Mouse (Mus musculus): ENCODE measurements at regions not wholly inside any gene's neighbourhood (a gene's known extent, or its start where the extent isn't known, plus 50 kb on each side); places are given as distances from the start of the nearest gene placed in this dataset.

GRCm38 (mm10) chr16:29854805-29855565 lies 209.2 kb upstream of the Hes1 start:
- 84% methylated on average over 9 of the region's 9 CpGs for WGBS (ENCODE audit: insufficient replicate concordance)

GRCm38 (mm10) chr16:29856545-29856944 lies 207.6 kb upstream of the Hes1 start:
- no peak for ATAC-seq (replicated peaks; ENCODE audit: insufficient number of reproducible peaks, low FRiP score, low TSS enrichment)
- Histone ChIP-seq H3K9ac (ENCODE audit: low read depth, low read length) (no peak overlapping the region), H3K27ac (ENCODE audit: low read depth, low read length) (no peak overlapping the region), H3K4me2 (no peak overlapping the region), H3K36me3 (ENCODE audit: control insufficient read depth, insufficient read depth, low read length) (no peaks in the 10 kb centered on the region), H3K4me1 (ENCODE audit: control insufficient read depth, insufficient read depth, low read length) (no peaks in the 10 kb centered on the region), H3K27me3 (ENCODE audit: control insufficient read depth, insufficient read depth, low read length) (peaks cover 8% of the 10 kb centered on the region; the same call in 1 of the 2 replicates), H3K4me3 (ENCODE audit: low read depth, low read length) (no peak overlapping the region), H3K9me3 (replicated peaks; ENCODE audit: control insufficient read depth, low read length) (no peaks in the 10 kb centered on the region)
- WGBS (ENCODE audit: insufficient replicate concordance), result 84% methylated on average over 1 of the region's 1 CpGs

More at GRCm38 (mm10) chr16:29854805-29855565, 209.2 kb upstream of the Hes1 start:
- no peak overlapping the region for H3K4me2 ChIP-seq
- H3K36me3 ChIP-seq (ENCODE audit: control insufficient read depth, insufficient read depth, low read length), result no peaks in the 10 kb centered on the region
- no peak overlapping the region for H3K9ac ChIP-seq (ENCODE audit: low read depth, low read length)
- H3K4me1 ChIP-seq (ENCODE audit: control insufficient read depth, insufficient read depth, low read length), result no peaks in the 10 kb centered on the region
- no peak overlapping the region for H3K4me3 ChIP-seq (ENCODE audit: low read depth, low read length)
- ATAC-seq (replicated peaks; ENCODE audit: insufficient number of reproducible peaks, low FRiP score, low TSS enrichment), result no peak
- peaks cover 1% of the 10 kb centered on the region; the same call in 1 of the 2 replicates for H3K27me3 ChIP-seq (ENCODE audit: control insufficient read depth, insufficient read depth, low read length)
- no peaks in the 10 kb centered on the region for H3K9me3 ChIP-seq (replicated peaks; ENCODE audit: control insufficient read depth, low read length)
- H3K27ac ChIP-seq (ENCODE audit: low read depth, low read length), result no peak overlapping the region

DNA sequence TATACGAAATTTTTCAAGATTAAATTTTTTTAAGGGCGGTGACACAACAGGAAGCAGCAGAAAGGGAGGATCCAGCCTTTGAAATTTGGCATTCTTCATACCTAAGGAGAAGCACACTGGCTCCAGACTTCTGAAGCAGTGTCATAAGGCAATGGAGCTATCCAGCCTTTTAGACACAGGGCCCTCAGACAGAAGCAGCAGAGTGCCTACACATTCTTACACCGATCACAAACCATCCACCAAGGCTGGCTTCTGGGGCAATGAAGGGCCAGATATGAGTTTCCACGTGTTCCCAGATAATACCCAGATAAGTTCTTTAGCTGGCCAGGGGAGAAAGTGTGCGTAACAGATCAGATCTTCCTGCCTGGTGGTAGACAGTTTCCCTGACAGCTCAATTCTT lies 205.5 kb upstream of the Hes1 start:
- Histone ChIP-seq H3K36me3 (ENCODE audit: control insufficient read depth, insufficient read depth, low read length) (no peaks in the 10 kb centered on the region), H3K4me1 (ENCODE audit: control insufficient read depth, insufficient read depth, low read length) (no peaks in the 10 kb centered on the region), H3K4me2 (no peak overlapping the region), H3K9me3 (replicated peaks; ENCODE audit: control insufficient read depth, low read length) (no peaks in the 10 kb centered on the region), H3K4me3 (ENCODE audit: low read depth, low read length) (no peak overlapping the region), H3K27ac (ENCODE audit: low read depth, low read length) (no peak overlapping the region), H3K9ac (ENCODE audit: low read depth, low read length) (no peak overlapping the region), H3K27me3 (ENCODE audit: control insufficient read depth, insufficient read depth, low read length) (peaks cover 8% of the 10 kb centered on the region; the same call in 1 of the 2 replicates)
- 58% methylated on average over 5 of the region's 5 CpGs for whole genome bisulfite sequencing (ENCODE audit: insufficient replicate concordance)
- ATAC-seq (replicated peaks; ENCODE audit: insufficient number of reproducible peaks, low FRiP score, low TSS enrichment), result no peak

GRCm38 (mm10) chr16:29860306-29860705 lies 203.9 kb upstream of the Hes1 start:
- Histone ChIP-seq H3K9ac (ENCODE audit: low read depth, low read length) (no peak overlapping the region), H3K4me2 (no peak overlapping the region), H3K27ac (ENCODE audit: low read depth, low read length) (no peak overlapping the region), H3K4me1 (ENCODE audit: control insufficient read depth, insufficient read depth, low read length) (peaks cover 4% of the 10 kb centered on the region; the same call in 1 of the 2 replicates), H3K4me3 (ENCODE audit: low read depth, low read length) (no peak overlapping the region), H3K27me3 (ENCODE audit: control insufficient read depth, insufficient read depth, low read length) (peaks cover 8% of the 10 kb centered on the region; the same call in 1 of the 2 replicates), H3K36me3 (ENCODE audit: control insufficient read depth, insufficient read depth, low read length) (no peaks in the 10 kb centered on the region), H3K9me3 (replicated peaks; ENCODE audit: control insufficient read depth, low read length) (no peaks in the 10 kb centered on the region)
- no peak for ATAC-seq (replicated peaks; ENCODE audit: insufficient number of reproducible peaks, low FRiP score, low TSS enrichment)
- WGBS (ENCODE audit: insufficient replicate concordance), result 35% methylated on average over 6 of the region's 6 CpGs

DNA sequence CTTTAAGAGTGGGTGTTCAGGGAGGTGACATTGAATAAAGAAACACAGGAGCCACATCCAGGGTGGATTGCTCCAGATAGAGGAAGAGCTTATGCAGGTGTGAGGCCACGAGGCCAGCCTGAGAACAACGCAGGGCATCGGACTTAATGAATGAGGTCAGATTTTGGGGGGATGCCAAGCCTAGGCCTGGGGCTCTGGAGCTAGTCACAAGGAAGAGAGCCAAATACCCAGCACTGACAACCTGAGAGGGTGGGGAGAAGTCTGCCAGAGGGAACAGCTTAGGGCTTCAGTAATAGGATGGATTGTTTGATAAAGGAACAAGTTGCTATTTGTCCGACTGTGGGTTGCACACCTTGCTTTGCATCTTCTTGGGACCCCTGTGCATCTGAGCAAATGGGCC lies 203.1 kb upstream of the Hes1 start:
- no peaks in the 10 kb centered on the region for H3K9me3 ChIP-seq (replicated peaks; ENCODE audit: control insufficient read depth, low read length)
- no peak overlapping the region for H3K27ac ChIP-seq (ENCODE audit: low read depth, low read length)
- H3K4me3 ChIP-seq (ENCODE audit: low read depth, low read length), result no peak overlapping the region
- H3K36me3 ChIP-seq (ENCODE audit: control insufficient read depth, insufficient read depth, low read length), result no peaks in the 10 kb centered on the region
- ATAC-seq (replicated peaks; ENCODE audit: insufficient number of reproducible peaks, low FRiP score, low TSS enrichment), result no peak
- WGBS (ENCODE audit: insufficient replicate concordance), result 52% methylated on average over 4 of the region's 4 CpGs
- H3K4me2 ChIP-seq, result no peak overlapping the region
- H3K27me3 ChIP-seq (ENCODE audit: control insufficient read depth, insufficient read depth, low read length), result peaks cover 8% of the 10 kb centered on the region; the same call in 1 of the 2 replicates
- peaks cover 4% of the 10 kb centered on the region; the same call in 1 of the 2 replicates for H3K4me1 ChIP-seq (ENCODE audit: control insufficient read depth, insufficient read depth, low read length)
- H3K9ac ChIP-seq (ENCODE audit: low read depth, low read length), result no peak overlapping the region

DNA sequence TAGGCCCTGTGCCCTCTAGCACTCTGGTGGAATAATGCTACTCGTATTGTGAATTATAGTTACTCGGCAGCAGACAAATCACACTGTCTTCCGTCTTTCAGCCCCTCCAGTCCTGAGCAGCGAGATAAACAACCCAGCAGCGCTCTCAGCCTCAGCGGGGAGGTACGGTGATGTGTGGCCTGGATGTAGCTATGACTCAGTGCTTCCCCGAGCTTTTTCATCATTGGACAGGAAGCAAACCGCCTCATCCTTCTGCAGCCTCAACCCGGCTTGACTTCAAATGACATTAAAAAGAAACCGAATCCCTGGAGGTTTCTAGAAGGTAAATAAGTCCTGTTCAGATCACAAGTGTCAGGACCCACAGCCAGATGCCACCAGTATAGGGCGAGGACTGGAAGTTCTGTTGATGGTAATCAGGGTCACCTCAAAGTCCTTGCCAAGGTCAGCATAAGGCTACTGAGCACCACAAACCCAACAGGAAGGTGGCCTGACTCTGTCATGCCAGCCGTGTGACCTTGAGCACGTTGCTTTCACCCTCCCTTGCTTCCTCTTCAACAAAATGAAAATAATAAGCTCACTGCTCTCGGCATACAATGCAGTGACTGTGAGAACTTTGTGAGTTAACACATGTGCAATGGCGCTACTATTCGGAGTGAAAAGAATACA lies 199.0 kb upstream of the Hes1 start:
- Histone ChIP-seq H3K27me3 (ENCODE audit: control insufficient read depth, insufficient read depth, low read length) (peaks cover 4% of the 10 kb centered on the region; the same call in 1 of the 2 replicates), H3K4me3 (ENCODE audit: low read depth, low read length) (no peak overlapping the region), H3K4me1 (ENCODE audit: control insufficient read depth, insufficient read depth, low read length) (peaks cover 4% of the 10 kb centered on the region; the same call in 1 of the 2 replicates), H3K9ac (ENCODE audit: low read depth, low read length) (no peak overlapping the region), H3K9me3 (replicated peaks; ENCODE audit: control insufficient read depth, low read length) (no peaks in the 10 kb centered on the region), H3K27ac (ENCODE audit: low read depth, low read length) (no peak overlapping the region), H3K4me2 (no peak overlapping the region), H3K36me3 (ENCODE audit: control insufficient read depth, insufficient read depth, low read length) (no peaks in the 10 kb centered on the region)
- WGBS (ENCODE audit: insufficient replicate concordance), result 45% methylated on average over 17 of the region's 17 CpGs
- no peak for ATAC-seq (replicated peaks; ENCODE audit: insufficient number of reproducible peaks, low FRiP score, low TSS enrichment)

- no peak overlapping the region for H3K4me3 ChIP-seq (ENCODE audit: low read depth, low read length)
- H3K4me2 ChIP-seq, result no peak overlapping the region
- H3K36me3 ChIP-seq (ENCODE audit: control insufficient read depth, insufficient read depth, low read length), result no peaks in the 10 kb centered on the region
- no peak overlapping the region for H3K9ac ChIP-seq (ENCODE audit: low read depth, low read length)
- no peaks in the 10 kb centered on the region for H3K27me3 ChIP-seq (ENCODE audit: control insufficient read depth, insufficient read depth, low read length)
- no peaks in the 10 kb centered on the region for H3K4me1 ChIP-seq (ENCODE audit: control insufficient read depth, insufficient read depth, low read length)
- H3K9me3 ChIP-seq (replicated peaks; ENCODE audit: control insufficient read depth, low read length), result no peaks in the 10 kb centered on the region
- WGBS (ENCODE audit: insufficient replicate concordance), result 70% methylated on average over 5 of the region's 5 CpGs
- H3K27ac ChIP-seq (ENCODE audit: low read depth, low read length), result no peak overlapping the region
- no peak for ATAC-seq (replicated peaks; ENCODE audit: insufficient number of reproducible peaks, low FRiP score, low TSS enrichment)
Observed at GRCm38 (mm10) chr16:29871395-29871794, 192.8 kb upstream of the Hes1 start.

- H3K4me2 ChIP-seq, result no peak overlapping the region
- H3K9me3 ChIP-seq (replicated peaks; ENCODE audit: control insufficient read depth, low read length), result no peaks in the 10 kb centered on the region
- H3K27me3 ChIP-seq (ENCODE audit: control insufficient read depth, insufficient read depth, low read length), result no peaks in the 10 kb centered on the region
- 57% methylated on average over 8 of the region's 8 CpGs for WGBS (ENCODE audit: insufficient replicate concordance)
- H3K4me1 ChIP-seq (ENCODE audit: control insufficient read depth, insufficient read depth, low read length), result peaks cover 4% of the 10 kb centered on the region; the same call in 1 of the 2 replicates
- H3K4me3 ChIP-seq (ENCODE audit: low read depth, low read length), result no peak overlapping the region
- no peak overlapping the region for H3K27ac ChIP-seq (ENCODE audit: low read depth, low read length)
- no peak for ATAC-seq (replicated peaks; ENCODE audit: insufficient number of reproducible peaks, low FRiP score, low TSS enrichment)
- H3K9ac ChIP-seq (ENCODE audit: low read depth, low read length), result no peak overlapping the region
- H3K36me3 ChIP-seq (ENCODE audit: control insufficient read depth, insufficient read depth, low read length), result no peaks in the 10 kb centered on the region
Observed at GRCm38 (mm10) chr16:29876196-29876595, 188.0 kb upstream of the Hes1 start.
